Mouse (Mus musculus): Measurements from ENCODE around the gene Olig2. TPM values are rescaled to one million over a fixed set of nuclear protein-coding genes. Genes with fewer than 3 reads are reported as not detected.
A peak's percentile ranks its signal among the peaks of the same experiment; 100 is the strongest.

Olig2 gene
- polyA plus RNA-seq, 1 experiment from 2014 or later = not detected

GRCm38 (mm10) chr16:91191663-91192237 lies 33.5 kb upstream of the Olig2 start:
- no peaks in the 10 kb centered on the region for H3K36me3 ChIP-seq (ENCODE audit: insufficient read depth, low read length)
- no peak overlapping the region for H3K27ac ChIP-seq
- no peaks in the 10 kb centered on the region for H3K4me1 ChIP-seq (replicated peaks; ENCODE audit: insufficient read depth, low read length)
- H3K4me3 ChIP-seq (replicated peaks; ENCODE audit: low read depth, low read length) = no peak overlapping the region
- no peak overlapping the region for H3K9ac ChIP-seq (ENCODE audit: low read depth, low read length)
- H3K27me3 ChIP-seq (ENCODE audit: insufficient read depth, low read length) = peaks cover 12% of the 10 kb centered on the region; the same call in 1 of the 2 replicates
- DNase-seq (ENCODE audit: low spot score) (no peak), ATAC-seq (replicated peaks; ENCODE audit: low FRiP score, low read depth) (no peak)
- no peak for TF ChIP-seq CTCF (IDR thresholded peaks at IDR 0.05; ENCODE audit: low read depth)
- no peaks in the 10 kb centered on the region for H3K9me3 ChIP-seq (replicated peaks; ENCODE audit: low read length)
- no peak overlapping the region for H3K4me2 ChIP-seq (ENCODE audit: low read length)
- 77% methylated on average over 9 of the region's 9 CpGs for WGBS

DNA sequence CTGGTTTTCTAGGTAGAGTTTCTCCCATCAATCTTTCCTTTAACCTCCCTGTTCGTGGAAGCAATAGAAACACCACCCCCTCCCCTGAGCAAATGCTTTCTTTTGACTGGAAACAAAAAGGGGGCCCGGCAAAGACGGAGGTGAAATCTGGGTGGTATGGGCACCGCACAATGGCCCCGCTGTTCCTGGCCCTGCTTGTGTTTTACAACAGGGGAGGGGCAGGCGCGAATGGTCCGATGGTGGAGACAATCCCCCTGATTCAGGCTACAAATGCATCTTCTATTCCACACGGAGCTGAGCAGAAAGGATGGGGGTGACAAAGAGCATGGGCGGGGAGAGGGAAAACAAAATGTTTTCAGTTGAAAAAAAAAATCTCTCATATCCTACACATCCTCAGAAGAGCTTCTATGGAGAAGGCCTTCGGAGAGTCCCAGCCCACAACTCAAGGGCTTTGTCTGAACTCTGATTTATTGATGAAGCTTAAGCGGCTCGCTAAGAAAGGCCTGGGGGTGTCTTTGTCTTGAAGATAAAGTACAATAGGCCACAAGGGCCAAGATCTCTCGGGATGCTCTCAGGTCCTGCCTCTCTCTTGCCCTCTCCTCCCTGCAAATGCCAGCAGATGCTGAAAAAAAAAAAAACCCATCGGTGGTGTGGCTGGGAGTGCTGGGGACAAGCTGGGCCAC lies 32.4 kb upstream of the Olig2 start:
- no peaks in the 10 kb centered on the region for H3K9me3 ChIP-seq (replicated peaks; ENCODE audit: low read length)
- H3K4me1 ChIP-seq (replicated peaks; ENCODE audit: insufficient read depth, low read length) = no peaks in the 10 kb centered on the region
- WGBS = 9% methylated on average over 15 of the region's 15 CpGs
- peaks cover 11% of the 10 kb centered on the region; the same call in 1 of the 2 replicates for H3K27me3 ChIP-seq (ENCODE audit: insufficient read depth, low read length)
- ATAC-seq (replicated peaks; ENCODE audit: low FRiP score, low read depth) = no peak
- H3K9ac ChIP-seq (ENCODE audit: low read depth, low read length) = no peak overlapping the region
- no peak overlapping the region for H3K4me2 ChIP-seq (ENCODE audit: low read length)
- DNase-seq (ENCODE audit: low spot score) = no peak
- no peak overlapping the region for H3K4me3 ChIP-seq (replicated peaks; ENCODE audit: low read depth, low read length)
- no peaks in the 10 kb centered on the region for H3K36me3 ChIP-seq (ENCODE audit: insufficient read depth, low read length)
- TF ChIP-seq CTCF (IDR thresholded peaks at IDR 0.05; ENCODE audit: low read depth) = no peak
- no peak overlapping the region for H3K27ac ChIP-seq

DNA sequence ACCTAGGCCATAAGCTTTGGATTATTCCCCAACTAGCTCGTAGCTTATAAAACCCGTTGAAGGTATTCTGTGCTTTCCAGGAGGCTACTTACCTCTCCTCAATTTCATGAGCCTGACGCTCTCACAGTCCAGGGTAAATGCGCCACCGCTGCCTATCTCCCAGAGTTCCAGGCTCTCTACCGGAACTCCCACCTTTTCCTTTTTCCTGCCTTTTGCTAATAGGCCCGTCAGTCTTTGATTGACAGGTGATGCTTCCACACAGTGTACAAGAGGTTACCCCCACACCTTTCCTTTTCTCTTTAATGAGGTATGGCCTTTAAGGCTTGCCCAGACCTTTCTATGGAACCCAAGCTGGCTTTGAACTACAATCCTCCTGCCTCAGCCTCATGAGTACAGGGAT lies 25.4 kb upstream of the Olig2 start:
- Histone ChIP-seq H3K9ac (ENCODE audit: low read depth, low read length) (no peak overlapping the region), H3K4me2 (ENCODE audit: low read length) (no peak overlapping the region), H3K27ac (no peak overlapping the region), H3K36me3 (ENCODE audit: insufficient read depth, low read length) (no peaks in the 10 kb centered on the region), H3K4me3 (replicated peaks; ENCODE audit: low read depth, low read length) (no peak overlapping the region), H3K27me3 (ENCODE audit: insufficient read depth, low read length) (no peaks in the 10 kb centered on the region), H3K9me3 (replicated peaks; ENCODE audit: low read length) (no peaks in the 10 kb centered on the region), H3K4me1 (replicated peaks; ENCODE audit: insufficient read depth, low read length) (no peaks in the 10 kb centered on the region)
- ATAC-seq (replicated peaks; ENCODE audit: low FRiP score, low read depth) (no peak), DNase-seq (ENCODE audit: low spot score) (no peak)
- TF ChIP-seq CTCF (IDR thresholded peaks at IDR 0.05; ENCODE audit: low read depth) = no peak
- WGBS = 90% methylated on average over 7 of the region's 7 CpGs

GRCm38 (mm10) chr16:91202989-91203388 lies 22.3 kb upstream of the Olig2 start:
- Histone ChIP-seq H3K4me3 (replicated peaks; ENCODE audit: low read depth, low read length) (no peak overlapping the region), H3K27me3 (ENCODE audit: insufficient read depth, low read length) (no peaks in the 10 kb centered on the region), H3K4me2 (ENCODE audit: low read length) (no peak overlapping the region), H3K4me1 (replicated peaks; ENCODE audit: insufficient read depth, low read length) (no peaks in the 10 kb centered on the region), H3K27ac (no peak overlapping the region), H3K9me3 (replicated peaks; ENCODE audit: low read length) (no peaks in the 10 kb centered on the region), H3K9ac (ENCODE audit: low read depth, low read length) (no peak overlapping the region), H3K36me3 (ENCODE audit: insufficient read depth, low read length) (no peaks in the 10 kb centered on the region)
- DNase-seq (ENCODE audit: low spot score) (no peak), ATAC-seq (replicated peaks; ENCODE audit: low FRiP score, low read depth) (no peak)
- no peak for TF ChIP-seq CTCF (IDR thresholded peaks at IDR 0.05; ENCODE audit: low read depth)
- WGBS = 89% methylated on average over 3 of the region's 3 CpGs

- DNase-seq (ENCODE audit: low spot score) = no peak
- no peak overlapping the region for H3K9ac ChIP-seq (ENCODE audit: low read depth, low read length)
- no peak for ATAC-seq (replicated peaks; ENCODE audit: low FRiP score, low read depth)
- no peaks in the 10 kb centered on the region for H3K9me3 ChIP-seq (replicated peaks; ENCODE audit: low read length)
- H3K27ac ChIP-seq = no peak overlapping the region
- no peak overlapping the region for H3K4me2 ChIP-seq (ENCODE audit: low read length)
- H3K27me3 ChIP-seq (ENCODE audit: insufficient read depth, low read length) = peaks cover 14% of the 10 kb centered on the region
- no peak for TF ChIP-seq CTCF (IDR thresholded peaks at IDR 0.05; ENCODE audit: low read depth)
- 65% methylated on average over 1 of the region's 1 CpGs for WGBS
- no peaks in the 10 kb centered on the region for H3K36me3 ChIP-seq (ENCODE audit: insufficient read depth, low read length)
- H3K4me1 ChIP-seq (replicated peaks; ENCODE audit: insufficient read depth, low read length) = no peaks in the 10 kb centered on the region
- H3K4me3 ChIP-seq (replicated peaks; ENCODE audit: low read depth, low read length) = no peak overlapping the region
These were observed 18.9 kb upstream of the Olig2 start for GRCm38 (mm10) chr16:91206371-91206770.

GRCm38 (mm10) chr16:91217077-91217476 lies 8.2 kb upstream of the Olig2 start:
- DNase-seq (ENCODE audit: low spot score) = no peak
- peak; percentile 43; the same call in 1 of the 2 replicates for TF ChIP-seq CTCF (IDR thresholded peaks at IDR 0.05; ENCODE audit: low read depth)
- no peak for ATAC-seq (replicated peaks; ENCODE audit: low FRiP score, low read depth)
- Histone ChIP-seq H3K4me2 (ENCODE audit: low read length) (no peak overlapping the region), H3K4me1 (replicated peaks; ENCODE audit: insufficient read depth, low read length) (no peaks in the 10 kb centered on the region), H3K9me3 (replicated peaks; ENCODE audit: low read length) (no peaks in the 10 kb centered on the region), H3K4me3 (replicated peaks; ENCODE audit: low read depth, low read length) (no peak overlapping the region), H3K36me3 (ENCODE audit: insufficient read depth, low read length) (no peaks in the 10 kb centered on the region), H3K9ac (ENCODE audit: low read depth, low read length) (no peak overlapping the region), H3K27me3 (ENCODE audit: insufficient read depth, low read length) (peaks cover 65% of the 10 kb centered on the region), H3K27ac (no peak overlapping the region)
- WGBS = 29% methylated on average over 6 of the region's 6 CpGs
